ENCODE assay signal across 14 mouse cellular contexts in genomic region chr5:99562096-99562495, GRCm38 (mm10).
"Had no signal": no experiment of that assay in that cellular context is flagged by ENCODE, and none has a peak within 500 bp of the region (broad histone marks: within the 10 kb centered on the region; RNA-seq: fewer than 3 reads in every experiment).

No protein-coding gene starts in this region.

- H3K27me3 ChIP-seq: limb, embryonic 12.5 days; stomach, embryonic 15.5 days had no signal

- H3K27ac ChIP-seq: limb, embryonic 12.5 days; midbrain, embryonic 13.5 days; stomach, embryonic 15.5 days had no signal

- H3K9me3 ChIP-seq: limb, embryonic 12.5 days; midbrain, embryonic 13.5 days; stomach, embryonic 15.5 days had no signal

- H3K9ac ChIP-seq: limb, embryonic 12.5 days; midbrain, embryonic 13.5 days; stomach, embryonic 15.5 days had no signal

- H3K4me3 ChIP-seq: limb, embryonic 12.5 days; midbrain, embryonic 13.5 days; stomach, embryonic 15.5 days had no signal

- H3K4me2 ChIP-seq: limb, embryonic 12.5 days; midbrain, embryonic 13.5 days; stomach, embryonic 15.5 days had no signal

- DNase-seq: kidney, adult 8-10 months; kidney, postnatal 36 days; layer of hippocampus, adult 9-11 months; layer of hippocampus, postnatal 36 days; lung, adult 2 months; lung, postnatal 36 days; right cerebral cortex, postnatal 14 days; thymus, adult 2 months; thymus, postnatal 25 days had no signal

- ATAC-seq: intestine, postnatal 0 days; lung, postnatal 0 days; midbrain, embryonic 13.5 days had no signal

- H3K36me3 ChIP-seq: limb, embryonic 12.5 days; midbrain, embryonic 13.5 days; stomach, embryonic 15.5 days had no signal
